Mouse (Mus musculus) embryonic facial prominence, embryonic 13.5 days (tissue): Measurements from ENCODE around the gene Cda. TPM values are rescaled to one million over a fixed set of nuclear protein-coding genes. Genes with fewer than 3 reads are reported as not detected.
A peak's percentile ranks its signal among the peaks of the same experiment; 100 is the strongest.

Source experiments
- ATAC-seq: fragments of 200-750 bp; cut with Nextera tagmentation; 2 replicates; pipeline ENCODE4 v1.8.0; 2017; ENCODE audit warnings: low read depth; ENCODE audit not compliant: insufficient number of reproducible peaks, insufficient read depth, low FRiP score, low TSS enrichment
- H3K27ac ChIP-seq: fragments of 300-500 bp; sonication (generic); 2 replicates; pipeline ENCODE4 v1.5.1; 2015; ENCODE audit warnings: moderate library complexity, mild to moderate bottlenecking, inconsistent platforms
- H3K27me3 ChIP-seq: fragments of 300-500 bp; sonication (generic); 2 replicates; pipeline ENCODE4 v1.6.1; 2015; ENCODE audit warnings: mild to moderate bottlenecking, inconsistent platforms
- H3K36me3 ChIP-seq: fragments of 300-500 bp; sonication (generic); 2 replicates; pipeline ENCODE4 v1.6.1; 2015; ENCODE audit warnings: mild to moderate bottlenecking, inconsistent platforms
- H3K4me1 ChIP-seq: fragments of 300-500 bp; sonication (generic); 2 replicates; pipeline ENCODE4 v1.6.1; 2015; ENCODE audit warnings: inconsistent platforms
- H3K4me2 ChIP-seq: fragments of 300-500 bp; sonication (generic); 2 replicates; pipeline ENCODE4 v1.6.1; 2015; ENCODE audit warnings: moderate library complexity, mild to moderate bottlenecking, inconsistent platforms
- H3K4me3 ChIP-seq: fragments of 300-500 bp; sonication (generic); 2 replicates; pipeline ENCODE4 v1.5.1; 2015; ENCODE audit warnings: mild to moderate bottlenecking, inconsistent platforms
- H3K9ac ChIP-seq: fragments of 300-500 bp; sonication (generic); 2 replicates; pipeline ENCODE4 v1.6.1; 2015; ENCODE audit warnings: mild to moderate bottlenecking, inconsistent platforms
- H3K9me3 ChIP-seq: fragments of 300-500 bp; sonication (generic); 2 replicates; pipeline ENCODE4 v1.6.1; 2016; ENCODE audit warnings: inconsistent platforms
- WGBS: fragments of 180-500 bp; shearing (Covaris S2); methylation state at CpG from one replicate; pipeline ENCODE4 v1.1.7; 2015; ENCODE audit warnings: mixed read lengths; 5-methylcytosine and 5-hydroxymethylcytosine counted together
- polyA plus RNA-seq: library from polyadenylated mRNA; unstranded; fragments of >200 nt; fragmentation: Nextera tagmentation; extraction: Ambion mirVana; gene quantifications from 2 replicates; pipeline ENCODE4 v1.2.1, GENCODE M21; 2015

Gene Cda
- polyA plus RNA-seq, 1 experiment from 2014 or later = 4.1 TPM

- no peak overlapping the region for H3K4me2 ChIP-seq
- H3K4me3 ChIP-seq = no peak overlapping the region
- peaks cover 49% of the 10 kb centered on the region for H3K27me3 ChIP-seq
- 57% methylated on average over 5 of the region's 5 CpGs for WGBS
- H3K9ac ChIP-seq = no peak overlapping the region
- peaks cover 11% of the 10 kb centered on the region for H3K4me1 ChIP-seq
- no peak for ATAC-seq
- H3K27ac ChIP-seq = no peak overlapping the region
- no peaks in the 10 kb centered on the region for H3K9me3 ChIP-seq
- no peaks in the 10 kb centered on the region for H3K36me3 ChIP-seq
Measured at GRCm38 (mm10) chr4:138363511-138363910, 4.3 kb downstream of the Cda start.

GRCm38 (mm10) chr4:138362883-138363282 is 4.9 kb downstream of the Cda start:
- no peak for ATAC-seq

DNA sequence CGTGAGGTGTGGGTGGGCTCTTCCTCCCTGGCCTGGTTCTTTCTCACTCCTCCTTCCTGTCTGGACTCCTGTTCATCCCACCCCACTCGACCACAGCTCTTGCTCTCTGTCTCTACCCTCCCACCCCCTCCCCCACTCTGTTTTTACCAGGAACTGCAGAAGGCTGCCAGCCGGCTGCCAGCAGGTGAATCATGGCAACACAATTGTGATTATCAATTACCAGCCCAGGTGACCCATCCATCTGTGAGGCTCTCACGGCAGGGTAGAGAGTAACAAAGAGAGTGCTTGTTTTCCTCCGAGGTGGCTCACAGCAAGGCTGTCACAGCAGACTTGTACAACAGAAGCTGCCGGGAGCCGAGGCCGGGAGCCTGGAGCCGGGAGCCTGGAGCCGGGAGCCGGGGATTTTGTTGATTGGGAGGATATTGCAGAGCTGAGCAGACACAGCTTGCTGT is 6.4 kb downstream of the Cda start:
- Histone ChIP-seq H3K27me3 (peaks cover 28% of the 10 kb centered on the region), H3K9me3 (no peaks in the 10 kb centered on the region), H3K4me2 (no peak overlapping the region), H3K4me1 (no peaks in the 10 kb centered on the region; the same call in 1 of the 2 replicates), H3K27ac (no peak overlapping the region), H3K4me3 (no peak overlapping the region), H3K9ac (0 out of 2 replicates have a peak overlapping the region, but pooled peaks have one; percentile 27), H3K36me3 (no peaks in the 10 kb centered on the region)
- WGBS = 3% methylated on average over 11 of the region's 11 CpGs
- ATAC-seq = no peak

More at GRCm38 (mm10) chr4:138362883-138363282, 4.9 kb downstream of the Cda start:
- no peak overlapping the region for H3K27ac ChIP-seq
- H3K4me2 ChIP-seq = no peak overlapping the region
- H3K9ac ChIP-seq = no peak overlapping the region
- H3K4me1 ChIP-seq = peaks cover 5% of the 10 kb centered on the region
- H3K9me3 ChIP-seq = no peaks in the 10 kb centered on the region
- no peak overlapping the region for H3K4me3 ChIP-seq
- WGBS = 77% methylated on average over 7 of the region's 7 CpGs
- H3K27me3 ChIP-seq = peaks cover 43% of the 10 kb centered on the region
- H3K36me3 ChIP-seq = no peaks in the 10 kb centered on the region

GRCm38 (mm10) chr4:138358176-138358575 is 9.6 kb downstream of the Cda start:
- H3K4me3 ChIP-seq = no peak overlapping the region
- peaks cover 24% of the 10 kb centered on the region for H3K27me3 ChIP-seq
- no peaks in the 10 kb centered on the region for H3K9me3 ChIP-seq
- ATAC-seq = no peak
- H3K4me2 ChIP-seq = no peak overlapping the region
- WGBS = 73% methylated on average over 3 of the region's 3 CpGs
- H3K4me1 ChIP-seq = no peaks in the 10 kb centered on the region; the same call in 1 of the 2 replicates
- no peaks in the 10 kb centered on the region for H3K36me3 ChIP-seq
- H3K9ac ChIP-seq = no peak overlapping the region
- no peak overlapping the region for H3K27ac ChIP-seq

GRCm38 (mm10) chr4:138356551-138356950 is 11.2 kb downstream of the Cda start:
- no peak overlapping the region for H3K4me2 ChIP-seq
- WGBS = 93% methylated on average over 12 of the region's 12 CpGs
- no peaks in the 10 kb centered on the region; the same call in 1 of the 2 replicates for H3K4me1 ChIP-seq
- no peak overlapping the region for H3K4me3 ChIP-seq
- H3K9me3 ChIP-seq = no peaks in the 10 kb centered on the region
- ATAC-seq = no peak
- H3K27ac ChIP-seq = no peak overlapping the region
- peaks cover 14% of the 10 kb centered on the region for H3K27me3 ChIP-seq
- no peak overlapping the region for H3K9ac ChIP-seq
- H3K36me3 ChIP-seq = no peaks in the 10 kb centered on the region

DNA sequence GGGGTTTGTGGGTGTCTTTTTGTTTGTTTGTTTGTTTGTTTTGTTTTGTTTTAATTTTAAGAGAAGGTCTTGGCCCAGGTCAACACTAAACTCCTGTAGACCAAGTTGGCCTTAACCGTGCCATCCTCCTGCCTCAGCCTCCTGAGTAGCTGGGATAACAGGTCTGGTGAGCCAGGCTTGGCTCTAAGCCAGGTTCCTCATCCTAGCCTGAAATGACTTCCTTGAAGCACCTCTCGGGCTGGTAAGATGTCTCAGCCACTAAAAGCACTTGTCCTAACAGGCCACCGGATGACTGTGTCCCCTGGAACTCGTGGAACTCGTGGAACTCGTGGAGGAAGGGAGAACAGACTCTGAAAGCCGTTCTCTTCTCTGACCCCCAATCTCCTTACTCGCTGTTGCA is 11.7 kb downstream of the Cda start:
- no peak for ATAC-seq
- Histone ChIP-seq H3K4me2 (no peak overlapping the region), H3K9ac (no peak overlapping the region), H3K27ac (no peak overlapping the region), H3K4me3 (no peak overlapping the region), H3K36me3 (no peaks in the 10 kb centered on the region), H3K27me3 (peaks cover 10% of the 10 kb centered on the region), H3K9me3 (no peaks in the 10 kb centered on the region), H3K4me1 (no peaks in the 10 kb centered on the region)
- 75% methylated on average over 8 of the region's 8 CpGs for WGBS

DNA sequence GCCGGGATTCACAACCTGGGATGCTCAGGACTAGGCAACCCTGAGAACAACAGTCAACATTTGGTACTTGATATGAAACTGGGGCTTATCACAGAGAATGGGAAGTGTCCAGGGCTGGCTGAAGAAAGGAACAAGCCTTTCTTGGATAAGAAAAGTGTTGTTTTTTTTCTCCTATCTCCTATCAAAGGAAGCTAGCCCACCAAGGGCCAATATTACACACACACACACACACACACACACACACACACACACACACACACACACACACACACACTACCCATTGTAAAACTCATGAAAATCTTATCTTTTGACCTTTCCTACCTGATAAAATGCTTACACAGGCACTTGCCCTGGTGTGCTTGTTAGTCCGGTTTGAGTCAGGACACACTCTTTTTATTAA is 12.3 kb downstream of the Cda start:
- Histone ChIP-seq H3K27me3 (peaks cover 3% of the 10 kb centered on the region; the same call in 1 of the 2 replicates), H3K36me3 (no peaks in the 10 kb centered on the region), H3K9me3 (no peaks in the 10 kb centered on the region), H3K27ac (no peak overlapping the region), H3K4me2 (no peak overlapping the region), H3K4me3 (no peak overlapping the region), H3K4me1 (no peaks in the 10 kb centered on the region), H3K9ac (no peak overlapping the region)
- ATAC-seq = no peak
- whole genome bisulfite sequencing = 91% methylated on average over 2 of the region's 2 CpGs

- Histone ChIP-seq H3K4me3 (no peak overlapping the region), H3K4me1 (no peaks in the 10 kb centered on the region), H3K27me3 (no peaks in the 10 kb centered on the region), H3K27ac (no peak overlapping the region), H3K9me3 (no peaks in the 10 kb centered on the region), H3K36me3 (no peaks in the 10 kb centered on the region), H3K9ac (no peak overlapping the region), H3K4me2 (no peak overlapping the region)
- 75% methylated on average over 10 of the region's 10 CpGs for WGBS
- no peak for ATAC-seq
Measured at GRCm38 (mm10) chr4:138353438-138354171, 14.2 kb downstream of the Cda start.

DNA sequence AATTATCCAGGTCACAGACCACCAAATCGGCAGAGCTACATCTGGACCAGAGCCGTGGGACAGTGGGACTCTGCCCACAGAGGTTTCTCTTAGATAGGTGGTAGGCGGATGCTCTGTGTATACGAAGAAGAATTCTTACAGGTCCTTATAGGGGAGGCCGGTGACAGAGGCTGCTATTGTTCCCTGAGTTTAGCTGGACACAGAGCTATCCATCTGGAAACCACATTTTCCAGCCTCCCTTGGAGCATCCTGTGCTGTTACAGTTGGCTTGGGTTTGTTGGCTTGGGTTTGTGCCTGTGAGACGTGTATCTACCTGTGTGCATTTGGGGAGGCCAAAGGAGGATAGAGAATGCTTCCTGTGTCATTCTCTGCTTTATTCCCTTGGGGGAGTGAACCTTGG is 15.1 kb downstream of the Cda start:
- H3K9ac ChIP-seq = no peak overlapping the region
- no peaks in the 10 kb centered on the region for H3K36me3 ChIP-seq
- no peaks in the 10 kb centered on the region for H3K27me3 ChIP-seq
- H3K4me3 ChIP-seq = no peak overlapping the region
- H3K4me2 ChIP-seq = no peak overlapping the region
- H3K4me1 ChIP-seq = no peaks in the 10 kb centered on the region
- H3K9me3 ChIP-seq = no peaks in the 10 kb centered on the region
- no peak overlapping the region for H3K27ac ChIP-seq
- 70% methylated on average over 6 of the region's 6 CpGs for WGBS
- no peak for ATAC-seq

DNA sequence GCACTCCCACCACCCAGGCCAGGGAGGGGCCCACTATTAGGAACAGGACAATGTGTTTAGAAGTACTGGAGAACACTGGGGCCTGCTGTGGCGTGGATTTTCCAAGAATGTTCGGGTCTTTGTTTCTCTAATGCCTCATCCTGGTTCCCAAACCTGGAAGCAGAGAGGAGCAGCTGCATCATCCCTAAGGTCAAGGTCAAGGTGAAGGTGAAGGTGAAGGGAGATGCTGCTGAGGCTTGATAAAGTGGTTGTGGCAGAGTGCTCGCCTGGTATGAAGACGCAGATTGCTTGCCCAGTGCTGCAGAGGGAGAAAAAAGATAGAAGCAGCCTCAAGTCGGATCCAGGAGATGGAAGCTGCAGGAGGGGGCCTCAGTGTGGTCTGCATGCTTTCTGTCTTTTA is 16.0 kb downstream of the Cda start:
- Histone ChIP-seq H3K4me3 (no peak overlapping the region), H3K9ac (no peak overlapping the region), H3K9me3 (no peaks in the 10 kb centered on the region), H3K4me2 (no peak overlapping the region), H3K36me3 (no peaks in the 10 kb centered on the region), H3K27ac (no peak overlapping the region), H3K27me3 (no peaks in the 10 kb centered on the region), H3K4me1 (no peaks in the 10 kb centered on the region)
- 82% methylated on average over 5 of the region's 5 CpGs for WGBS
- ATAC-seq = no peak

- Histone ChIP-seq H3K4me1 (no peaks in the 10 kb centered on the region), H3K9me3 (no peaks in the 10 kb centered on the region), H3K27ac (no peak overlapping the region), H3K36me3 (no peaks in the 10 kb centered on the region), H3K27me3 (no peaks in the 10 kb centered on the region), H3K4me2 (no peak overlapping the region), H3K9ac (no peak overlapping the region), H3K4me3 (no peak overlapping the region)
- no peak for ATAC-seq
- 77% methylated on average over 7 of the region's 7 CpGs for WGBS
Measured at GRCm38 (mm10) chr4:138348716-138349115, 19.1 kb downstream of the Cda start.

GRCm38 (mm10) chr4:138347280-138347679 is 20.5 kb downstream of the Cda start:
- Histone ChIP-seq H3K9me3 (no peaks in the 10 kb centered on the region), H3K4me1 (no peaks in the 10 kb centered on the region), H3K27me3 (no peaks in the 10 kb centered on the region), H3K4me3 (no peak overlapping the region), H3K36me3 (no peaks in the 10 kb centered on the region), H3K9ac (no peak overlapping the region), H3K4me2 (no peak overlapping the region), H3K27ac (no peak overlapping the region)
- WGBS = 74% methylated on average over 1 of the region's 1 CpGs
- ATAC-seq = no peak
